Comparison of ENCODE assay signal across 22 mouse cellular contexts in genomic region chr4:84741301-84741700, GRCm38 (mm10).
A peak's percentile ranks its signal among the peaks of the same experiment; 100 is the strongest.
DNase-seq lines count a peak whose midpoint lies in the region; ATAC-seq and TF ChIP-seq lines count a peak whose summit lies in the region.
"Had no signal": no experiment of that assay in that cellular context is flagged by ENCODE, and none has a peak within 500 bp of the region (broad histone marks: within the 10 kb centered on the region; RNA-seq: fewer than 3 reads in every experiment).

No protein-coding gene starts in this region.

- no peak overlapping the region for H3K4me3 ChIP-seq in hindbrain, embryonic 11.5 days (ENCODE audit: low read depth, low read length)
- H3K4me3 ChIP-seq in hindbrain, embryonic 10.5 days, result no peak overlapping the region
- no peak overlapping the region for H3K4me3 ChIP-seq in embryonic facial prominence, embryonic 10.5 days
- no peak overlapping the region for H3K4me3 ChIP-seq in gastrocnemius, adult 2 months
- H3K4me3 ChIP-seq: forebrain, embryonic 12.5 days; limb, embryonic 13.5 days; liver, embryonic 15.5 days; neural tube, embryonic 15.5 days had no signal

- peak; percentile 18 for DNase-seq in hindbrain, embryonic 11.5 days (ENCODE audit: low spot score)
- DNase-seq in hindbrain, embryonic 10.5 days (ENCODE audit: low spot score), result no peak
- peak; percentile 26 for DNase-seq in embryonic facial prominence, embryonic 10.5 days (ENCODE audit: low spot score)
- peak; percentile 62 for DNase-seq in hindlimb bud, embryonic 11.5 days (ENCODE audit: extremely low spot score, low read depth, low spot score)
- DNase-seq in urinary bladder, postnatal 10 days (ENCODE audit: low spot score), result no peak
- no peak for DNase-seq in urinary bladder, adult 18-20 months (ENCODE audit: low spot score in 2 of 2)
- DNase-seq in gastrocnemius, adult 2 months, result no peak
- no peak for DNase-seq in thymus, postnatal 25 days
- DNase-seq: adrenal gland, postnatal 14 days; cerebellum, adult 11-12 months; cerebellum, postnatal 36 days; gastrocnemius, postnatal 10 days; heart, adult 11 months; kidney, adult 9 months; kidney, postnatal 4 days; midbrain, embryonic 14.5 days; right cerebral cortex, postnatal 14 days; thymus, postnatal 4 days had no signal

- H3K27me3 ChIP-seq in hindbrain, embryonic 11.5 days (ENCODE audit: control insufficient read depth, insufficient read depth, low read length), result no peaks in the 10 kb centered on the region
- no peaks in the 10 kb centered on the region for H3K27me3 ChIP-seq in hindbrain, embryonic 10.5 days (ENCODE audit: insufficient read depth, poor library complexity, severe bottlenecking)
- H3K27me3 ChIP-seq in embryonic facial prominence, embryonic 10.5 days (replicated peaks; ENCODE audit: low read depth, poor library complexity, severe bottlenecking), result peaks cover 4% of the 10 kb centered on the region; the same call in 1 of the 2 replicates
- H3K27me3 ChIP-seq: forebrain, embryonic 12.5 days; limb, embryonic 13.5 days; liver, embryonic 15.5 days; neural tube, embryonic 15.5 days had no signal

- 45% methylated on average over 2 of the region's 2 CpGs for WGBS in hindbrain, embryonic 11.5 days
- WGBS in hindbrain, embryonic 10.5 days, result 35% methylated on average over 2 of the region's 2 CpGs
- WGBS in embryonic facial prominence, embryonic 10.5 days, result 23% methylated on average over 2 of the region's 2 CpGs

- no peak for ATAC-seq in hindbrain, embryonic 11.5 days (ENCODE audit: low FRiP score)

- TF ChIP-seq CTCF in gastrocnemius, adult 2 months (IDR thresholded peaks at IDR 0.05), result no peak

- H3K9me3 ChIP-seq in hindbrain, embryonic 11.5 days (ENCODE audit: control insufficient read depth, low read length), result no peaks in the 10 kb centered on the region
- no peaks in the 10 kb centered on the region for H3K9me3 ChIP-seq in hindbrain, embryonic 10.5 days
- no peaks in the 10 kb centered on the region for H3K9me3 ChIP-seq in embryonic facial prominence, embryonic 10.5 days
- H3K9me3 ChIP-seq: forebrain, embryonic 12.5 days; limb, embryonic 13.5 days; liver, embryonic 15.5 days; neural tube, embryonic 15.5 days had no signal

- no peaks in the 10 kb centered on the region for H3K4me1 ChIP-seq in hindbrain, embryonic 11.5 days (replicated peaks; ENCODE audit: control insufficient read depth, insufficient read depth, low read length)
- peaks cover 6% of the 10 kb centered on the region; the same call in 1 of the 2 replicates for H3K4me1 ChIP-seq in hindbrain, embryonic 10.5 days (replicated peaks)
- peaks cover 22% of the 10 kb centered on the region for H3K4me1 ChIP-seq in embryonic facial prominence, embryonic 10.5 days
- H3K4me1 ChIP-seq: forebrain, embryonic 12.5 days; liver, embryonic 15.5 days; neural tube, embryonic 15.5 days had no signal

- H3K27ac ChIP-seq in hindbrain, embryonic 11.5 days (ENCODE audit: low read depth, low read length), result no peak overlapping the region
- H3K27ac ChIP-seq in hindbrain, embryonic 10.5 days, result no peak overlapping the region
- H3K27ac ChIP-seq in embryonic facial prominence, embryonic 10.5 days (replicated peaks), result no peak overlapping the region
- no peak overlapping the region for H3K27ac ChIP-seq in gastrocnemius, adult 2 months
- H3K27ac ChIP-seq: forebrain, embryonic 12.5 days; limb, embryonic 13.5 days; liver, embryonic 15.5 days; neural tube, embryonic 15.5 days had no signal

- H3K36me3 ChIP-seq in hindbrain, embryonic 11.5 days (ENCODE audit: control insufficient read depth, insufficient read depth, low read length), result no peaks in the 10 kb centered on the region
- H3K36me3 ChIP-seq in hindbrain, embryonic 10.5 days, result no peaks in the 10 kb centered on the region
- H3K36me3 ChIP-seq in embryonic facial prominence, embryonic 10.5 days (replicated peaks), result no peaks in the 10 kb centered on the region
- H3K36me3 ChIP-seq: forebrain, embryonic 12.5 days; limb, embryonic 13.5 days; liver, embryonic 15.5 days; neural tube, embryonic 15.5 days had no signal

- no peak overlapping the region for H3K4me2 ChIP-seq in hindbrain, embryonic 11.5 days (replicated peaks; ENCODE audit: low read depth, low read length)
- H3K4me2 ChIP-seq: forebrain, embryonic 12.5 days; limb, embryonic 13.5 days; liver, embryonic 15.5 days; neural tube, embryonic 15.5 days had no signal

- intact Hi-C loops in gastrocnemius, adult 2 months (cut with DNase I), result no loop called here

- H3K9ac ChIP-seq in hindbrain, embryonic 11.5 days (ENCODE audit: low read depth, low read length), result no peak overlapping the region
- H3K9ac ChIP-seq: forebrain, embryonic 12.5 days; limb, embryonic 13.5 days; liver, embryonic 15.5 days; neural tube, embryonic 15.5 days had no signal

Comparison
In these comparisons a context has a peak if more than half of its experiments do, and no peak if none do; other contexts are left out.
1. DNase-seq: peak in hindbrain, embryonic 11.5 days (single experiment), embryonic facial prominence, embryonic 10.5 days (single experiment) and hindlimb bud, embryonic 11.5 days (single experiment); none in hindbrain, embryonic 10.5 days (single experiment), urinary bladder, postnatal 10 days (single experiment), urinary bladder, adult 18-20 months (0 of 2), gastrocnemius, adult 2 months (single experiment) and thymus, postnatal 25 days (single experiment).